Mouse (Mus musculus) fat pad, adult 2 months (tissue): ENCODE results near the gene Mllt3.
"Not testable (repeated sequence)": the region's sequence is repeated elsewhere in the genome, so short reads cannot be mapped to it uniquely, and the experiment has no call there.

Source experiments
- DNase-seq: peaks from one replicate; pipeline ENCODE4 v3.0.0-alpha.2; 2011; ENCODE audit warnings: low read depth, low spot score; ENCODE audit errors: extremely low read depth

The Mllt3 gene

DNA sequence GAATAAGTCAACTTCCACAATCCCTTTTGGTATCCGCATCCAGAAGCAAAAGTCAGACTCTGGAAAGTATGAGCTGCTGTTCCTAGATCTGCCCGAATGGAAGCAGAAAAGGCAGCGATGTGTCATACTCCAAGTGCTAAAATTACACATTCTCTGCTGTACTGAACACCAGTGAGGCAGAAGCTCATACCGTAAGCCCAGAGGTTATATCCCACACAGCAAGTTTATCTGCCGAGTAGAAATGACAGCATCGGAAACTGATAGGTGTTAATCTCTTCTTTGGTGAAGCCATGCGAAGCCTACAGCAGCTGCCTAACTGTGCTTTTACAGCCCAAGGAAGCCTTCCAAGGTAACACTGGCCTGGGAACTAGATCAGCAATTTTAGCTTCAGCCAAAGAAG, 17.9 kb downstream of the Mllt3 start:
- DNase-seq = no peak

DNA sequence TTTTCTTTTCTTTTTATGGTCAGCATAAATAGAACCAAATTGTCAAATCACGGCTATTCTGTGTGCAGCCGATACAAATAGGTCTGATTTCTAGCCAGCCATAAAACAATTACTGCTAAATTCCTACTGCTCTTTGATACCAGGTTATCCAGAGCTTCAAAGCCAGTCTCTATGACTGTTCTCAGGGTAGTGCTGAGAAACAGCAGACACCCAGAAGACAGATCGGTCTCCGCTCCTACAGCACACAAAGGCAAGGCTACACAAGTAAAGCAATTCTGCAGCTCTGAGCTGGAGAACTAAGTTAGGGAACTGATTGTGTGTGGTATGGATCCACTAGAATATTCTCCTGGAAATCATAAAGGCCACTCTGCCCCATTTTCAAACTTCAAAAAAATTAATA, 20.4 kb downstream of the Mllt3 start:
- DNase-seq = no peak

DNA sequence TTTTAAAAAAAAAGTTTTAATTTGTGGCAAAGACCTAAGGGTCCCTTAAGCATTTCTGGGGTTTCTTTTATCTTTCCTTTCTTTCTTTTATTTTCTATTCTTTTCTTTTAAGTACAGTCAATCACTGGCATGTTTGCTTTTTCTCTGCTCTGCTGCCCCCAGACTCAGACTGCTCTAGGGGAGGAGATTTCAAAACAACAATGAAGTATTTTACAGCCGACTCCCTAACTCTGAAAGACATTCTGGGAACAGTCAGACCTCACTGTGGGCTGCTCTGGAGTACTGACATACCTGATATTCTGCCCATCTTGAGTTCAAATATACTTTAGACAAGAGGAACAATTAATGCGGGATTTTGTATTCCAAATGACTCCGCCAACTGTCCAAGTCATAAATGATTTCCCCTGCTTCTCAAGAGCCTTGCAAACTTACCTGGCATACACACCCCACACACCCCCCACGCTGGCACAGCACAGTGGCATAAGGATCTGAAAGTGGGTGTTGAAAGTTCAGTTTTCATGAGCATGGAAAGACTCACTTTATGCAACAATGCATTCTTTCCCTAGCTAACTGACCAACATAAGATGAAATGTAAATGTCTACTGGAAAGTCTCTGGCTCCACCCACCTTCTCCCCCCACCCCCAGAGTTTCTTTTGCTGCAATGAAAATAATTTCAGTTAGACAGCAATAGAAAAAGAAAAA, 21.1 kb downstream of the Mllt3 start:
- DNase-seq = no peak

DNA sequence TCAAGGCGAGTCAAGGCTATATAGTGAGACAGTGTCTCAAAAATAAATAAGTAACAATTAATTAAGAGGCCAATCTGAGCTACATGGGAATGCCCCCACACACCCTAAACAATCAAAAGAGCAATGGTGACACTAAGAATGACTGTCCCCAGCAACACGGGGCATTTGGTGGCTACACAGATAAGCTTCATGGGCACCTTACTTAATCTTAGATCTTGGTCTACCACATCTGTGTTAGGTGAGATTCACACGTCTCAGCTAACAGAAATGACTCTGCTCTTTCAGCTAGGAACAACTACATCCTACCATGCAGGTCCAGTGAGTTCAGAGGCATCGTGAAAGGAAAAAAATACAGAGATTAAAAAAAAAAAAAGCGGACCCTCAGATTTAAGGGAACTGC, 22.7 kb downstream of the Mllt3 start:
- no peak for DNase-seq

DNA sequence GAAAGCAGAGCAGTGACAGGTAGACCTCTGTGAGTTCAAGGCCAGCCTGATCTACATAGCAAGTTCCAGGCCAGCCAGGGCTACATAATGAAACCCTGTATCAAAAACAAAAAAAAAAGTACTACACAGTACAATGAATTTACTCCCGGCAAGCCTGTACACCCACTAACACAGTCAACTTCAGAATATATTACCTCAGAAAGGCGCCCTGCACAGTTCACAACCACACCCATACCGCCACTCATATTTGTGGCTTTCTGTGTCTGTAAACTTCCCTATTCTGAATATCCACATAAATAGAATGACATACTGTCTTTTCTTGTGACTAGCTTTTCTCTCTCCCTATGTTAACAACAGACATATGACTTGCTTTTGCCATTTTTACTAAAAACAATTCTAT, 27.4 kb downstream of the Mllt3 start:
- DNase-seq = no peak

DNA sequence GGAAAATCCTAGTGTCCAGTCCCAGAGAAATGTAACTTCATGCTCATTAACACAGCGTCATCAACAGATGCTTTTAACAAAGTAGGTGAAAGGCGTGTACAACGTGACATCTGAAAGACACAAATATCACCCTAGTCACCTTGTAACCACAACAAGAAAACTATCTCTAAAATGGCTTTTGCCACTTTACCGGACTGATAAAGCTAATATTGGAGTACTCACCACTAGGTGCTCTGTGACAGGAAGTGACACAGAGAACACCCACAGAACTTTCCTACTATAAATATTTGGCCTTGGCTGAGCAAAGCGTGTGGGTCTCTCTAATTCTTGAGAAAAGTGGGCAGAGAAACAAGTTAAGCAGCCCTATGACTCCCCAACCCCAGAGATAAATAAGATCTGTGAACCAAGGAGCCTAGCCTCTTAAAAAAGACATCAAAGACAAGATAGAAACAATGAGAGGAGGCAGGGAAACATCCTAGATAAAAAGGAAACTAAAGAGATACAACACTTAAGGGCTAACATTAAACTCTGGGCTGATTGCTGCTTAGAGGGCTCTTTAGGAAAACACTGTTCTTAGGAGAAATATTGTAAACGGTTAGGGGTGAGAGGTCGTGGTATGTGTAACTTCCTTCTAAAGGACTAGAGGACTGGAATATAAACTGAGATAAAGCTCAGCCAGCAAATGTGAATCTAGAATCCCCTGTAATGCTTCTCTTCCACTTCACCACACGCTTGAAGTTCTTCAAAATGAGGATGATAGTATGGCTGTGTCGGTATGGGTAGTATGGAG, 29.8 kb downstream of the Mllt3 start:
- DNase-seq = no peak

DNA sequence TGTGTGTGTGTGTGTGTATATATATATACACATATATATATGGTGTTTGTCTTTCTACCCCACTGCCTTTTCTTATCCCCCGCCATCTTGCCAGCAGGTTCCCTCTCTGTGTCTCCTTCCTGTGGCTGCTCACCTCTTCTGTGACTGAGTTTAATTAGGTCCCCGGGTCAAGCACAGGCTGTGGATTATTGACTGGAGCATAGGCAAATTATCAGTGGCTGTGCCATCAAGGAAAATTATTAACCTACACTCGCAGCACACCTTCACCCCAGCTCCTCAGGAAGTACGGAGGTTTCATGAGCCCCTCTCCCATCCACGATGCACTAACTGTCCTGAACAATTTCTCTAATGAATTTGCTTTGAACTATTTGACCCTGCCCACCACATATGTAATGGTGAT, 41.5 kb downstream of the Mllt3 start:
- DNase-seq = no peak

DNA sequence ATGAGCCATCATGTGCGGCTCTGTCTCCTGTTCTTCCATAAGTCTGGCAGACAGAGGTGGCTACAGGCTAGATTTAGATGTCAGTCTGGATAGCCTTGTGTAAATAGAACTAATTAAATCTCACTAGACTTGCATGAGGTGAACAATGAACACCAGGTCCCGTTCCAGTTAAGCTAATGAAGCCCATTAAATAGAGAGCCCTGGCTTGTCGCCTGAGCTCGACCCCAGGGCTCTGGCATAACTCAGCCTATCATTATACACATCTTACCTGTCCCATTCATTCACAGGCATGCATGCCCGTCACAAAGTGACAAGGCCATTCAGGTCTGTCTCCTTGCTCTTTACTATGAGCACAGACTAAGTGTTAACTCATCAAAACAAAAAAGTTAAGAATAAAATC, 42.2 kb downstream of the Mllt3 start:
- no peak for DNase-seq

DNA sequence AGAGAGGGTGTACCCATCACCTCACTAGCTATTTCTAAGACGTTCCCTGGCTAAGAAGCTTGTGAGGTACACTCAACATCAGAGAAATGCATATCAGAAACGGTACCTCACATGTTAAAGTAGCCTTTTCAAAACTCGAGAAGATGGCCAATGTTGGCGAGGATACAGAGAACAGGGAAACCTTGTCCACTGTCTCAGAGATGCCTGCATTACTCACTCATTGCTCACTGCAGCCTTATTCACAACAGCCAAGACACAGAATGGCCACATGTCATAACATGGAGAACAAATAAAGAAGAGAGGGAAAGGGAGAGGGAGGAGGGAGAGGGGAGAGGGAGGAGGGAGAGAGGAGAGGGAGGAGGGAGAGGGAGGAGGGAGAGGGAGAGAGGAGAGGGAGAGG, 47.9 kb downstream of the Mllt3 start:
- no peak for DNase-seq

DNA sequence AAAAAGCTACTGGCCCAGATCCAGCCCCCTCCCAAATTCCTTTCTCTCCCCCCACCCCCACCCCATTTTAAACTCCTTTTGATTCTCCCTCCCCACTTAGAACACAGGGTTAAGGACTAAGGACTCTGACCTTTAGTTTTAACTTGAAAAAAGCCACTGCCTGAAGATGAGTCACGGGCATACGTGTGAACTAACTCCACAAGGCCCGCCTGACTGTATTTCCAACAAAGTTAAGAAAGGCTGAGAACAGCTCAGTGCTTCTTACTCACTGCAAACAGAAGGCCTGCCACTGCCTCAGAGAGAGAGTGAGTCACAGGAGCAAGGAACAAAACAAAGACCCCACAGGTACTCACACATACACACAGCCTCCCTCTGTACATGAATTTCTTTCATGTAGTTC, 48.6 kb downstream of the Mllt3 start:
- DNase-seq = no peak

DNA sequence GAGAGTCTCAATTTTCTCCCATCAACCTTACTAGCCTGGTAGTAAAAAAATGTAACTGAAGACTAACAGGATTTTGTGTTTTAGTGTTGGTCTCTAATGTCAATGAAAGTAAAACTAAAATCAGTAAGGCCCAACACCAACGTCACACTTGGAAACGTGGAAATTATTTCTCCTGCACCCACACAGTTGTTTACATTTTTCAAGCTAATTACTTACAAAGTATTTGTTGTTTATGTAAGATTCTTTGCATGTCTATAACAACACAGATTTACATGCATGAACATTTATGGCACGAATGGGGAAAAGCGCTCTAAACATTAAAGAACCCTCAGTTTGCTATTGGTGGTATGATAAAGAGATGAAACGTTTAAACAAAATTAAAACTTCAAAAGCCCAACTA, 49.1 kb downstream of the Mllt3 start:
- DNase-seq = no peak

DNA sequence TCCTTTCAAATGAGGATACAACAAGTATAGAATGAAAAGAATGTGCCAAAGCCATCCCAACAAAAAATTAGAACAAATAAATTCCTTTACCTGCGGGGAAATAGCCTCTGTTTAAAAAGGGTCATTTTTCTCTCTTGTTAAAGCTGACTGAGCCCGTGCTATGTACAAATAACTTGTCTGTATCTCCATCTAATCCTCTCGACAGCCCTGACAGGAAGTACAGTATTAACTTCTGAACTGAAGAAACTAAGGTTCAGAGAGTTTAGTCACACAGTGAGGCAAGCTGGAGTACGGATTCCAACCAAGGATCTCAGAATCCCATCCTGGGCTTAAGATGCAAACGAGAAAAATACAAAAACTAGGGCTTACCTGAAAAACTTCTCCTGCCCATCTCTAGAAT, 50.6 kb downstream of the Mllt3 start:
- DNase-seq = no peak

DNA sequence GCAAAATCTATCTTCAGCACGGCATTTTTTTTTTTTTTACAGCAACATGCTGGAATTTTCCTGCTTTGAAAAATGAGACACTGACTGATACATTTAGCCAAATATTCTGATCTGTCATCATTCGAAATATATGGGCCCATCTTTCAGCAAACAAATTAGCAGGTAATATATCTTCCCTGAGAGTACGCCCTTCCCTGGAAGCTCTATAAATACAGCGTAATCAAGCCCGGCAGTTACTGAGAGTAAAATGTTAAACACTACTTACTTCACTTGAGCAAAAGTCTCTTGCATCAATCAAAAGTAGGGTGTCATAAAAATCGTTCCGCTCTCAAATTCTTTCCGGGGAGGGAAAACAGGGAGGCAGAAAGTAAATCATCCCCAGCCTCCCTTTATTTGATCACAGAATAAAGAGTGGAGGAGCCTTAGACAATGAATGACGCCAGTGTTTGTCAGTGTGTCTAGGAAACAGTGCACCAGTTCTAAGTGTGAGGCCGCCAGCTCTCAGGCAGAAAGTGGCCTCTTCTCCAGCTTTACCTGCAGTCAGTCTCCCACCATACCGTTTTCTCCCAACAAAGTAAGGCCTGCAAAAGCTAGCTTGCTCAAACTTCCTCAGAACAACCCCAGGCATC, 55.2 kb downstream of the Mllt3 start:
- DNase-seq = no peak

DNA sequence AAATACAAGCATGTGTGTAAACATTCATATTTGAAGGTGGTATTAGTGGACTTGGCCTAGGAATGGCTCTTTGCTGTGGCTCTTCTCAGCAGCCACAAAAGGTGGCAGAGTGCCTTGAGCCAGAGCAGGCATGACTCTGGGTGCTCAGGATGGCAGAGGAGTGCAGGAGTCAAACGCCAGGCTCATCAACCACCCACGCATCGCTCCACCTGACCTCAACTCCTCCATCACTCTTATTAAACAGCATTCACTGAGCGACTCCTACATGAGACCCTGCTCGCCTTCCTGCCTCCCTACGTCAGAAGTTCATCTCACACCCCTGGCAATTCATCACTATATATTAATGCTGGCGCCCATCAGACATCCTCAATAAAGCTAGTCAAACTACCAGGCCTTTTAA, 67.3 kb downstream of the Mllt3 start:
- DNase-seq = no peak

DNA sequence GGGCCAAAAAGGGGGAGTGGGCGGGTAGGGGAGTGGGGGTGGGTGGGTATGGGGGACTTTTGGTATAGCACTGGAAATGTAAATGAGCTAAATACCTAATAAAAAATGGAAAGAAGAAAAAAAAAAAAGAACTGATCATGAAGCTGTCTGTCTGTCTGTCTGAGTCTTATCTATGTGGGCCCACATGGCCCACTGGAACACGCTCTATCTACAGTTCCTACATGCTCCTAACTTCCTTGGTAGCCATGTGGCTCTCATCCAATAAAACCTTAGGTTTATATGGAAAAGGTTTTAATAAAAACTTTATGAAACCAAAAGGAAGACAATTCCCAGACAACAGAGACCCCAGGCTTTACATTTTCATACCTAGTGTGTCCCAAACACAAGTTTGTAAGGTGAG, 68.3 kb downstream of the Mllt3 start:
- DNase-seq = not testable (repeated sequence)

DNA sequence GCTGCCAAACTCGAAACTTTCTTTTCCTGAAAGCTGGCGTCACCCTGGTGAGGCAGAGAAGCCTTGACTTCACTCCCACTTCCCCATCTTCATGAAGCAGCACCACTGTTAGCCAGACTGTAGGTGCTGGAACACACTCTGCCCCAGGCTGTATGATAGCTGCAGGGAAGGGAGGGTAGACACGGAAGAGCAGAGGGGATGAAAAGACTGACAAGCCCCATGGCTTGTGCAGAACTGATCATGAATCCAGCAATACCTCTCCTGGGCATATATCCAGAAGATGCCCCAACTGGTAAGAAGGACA, 69.4 kb downstream of the Mllt3 start:
- DNase-seq = no peak

DNA sequence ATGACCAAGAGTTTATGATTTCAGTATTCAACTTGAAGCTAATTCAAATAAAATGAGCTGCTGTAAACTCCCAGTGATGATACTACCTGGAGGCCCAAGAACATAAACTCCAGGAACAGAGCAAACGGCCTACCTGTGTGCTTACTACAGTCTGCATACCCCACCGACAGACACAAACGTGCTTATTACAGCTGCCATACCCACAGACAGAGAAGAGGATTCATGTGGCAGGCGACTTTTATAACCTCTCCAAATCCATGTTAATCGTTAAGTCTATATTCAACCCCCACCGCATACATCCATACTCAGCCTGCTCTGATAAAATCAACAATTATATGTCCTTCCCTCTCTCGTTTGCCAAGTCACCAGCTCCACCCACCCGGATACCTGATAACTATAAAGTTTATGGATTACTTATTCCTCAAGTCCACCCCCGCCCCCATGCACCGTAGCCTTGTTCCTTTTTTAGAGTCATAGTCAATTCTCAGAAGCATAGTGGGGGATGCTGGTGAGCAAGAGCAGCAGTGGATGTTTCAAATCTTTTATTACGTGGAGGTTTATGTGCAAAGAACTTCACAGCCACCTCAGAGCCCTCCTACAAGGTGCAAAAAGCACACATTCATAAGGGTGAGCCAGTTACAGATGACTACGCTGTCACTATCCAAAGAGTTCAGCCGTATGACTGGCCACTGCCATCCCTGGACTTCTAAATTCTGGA, 70.0 kb downstream of the Mllt3 start:
- DNase-seq = no peak

DNA sequence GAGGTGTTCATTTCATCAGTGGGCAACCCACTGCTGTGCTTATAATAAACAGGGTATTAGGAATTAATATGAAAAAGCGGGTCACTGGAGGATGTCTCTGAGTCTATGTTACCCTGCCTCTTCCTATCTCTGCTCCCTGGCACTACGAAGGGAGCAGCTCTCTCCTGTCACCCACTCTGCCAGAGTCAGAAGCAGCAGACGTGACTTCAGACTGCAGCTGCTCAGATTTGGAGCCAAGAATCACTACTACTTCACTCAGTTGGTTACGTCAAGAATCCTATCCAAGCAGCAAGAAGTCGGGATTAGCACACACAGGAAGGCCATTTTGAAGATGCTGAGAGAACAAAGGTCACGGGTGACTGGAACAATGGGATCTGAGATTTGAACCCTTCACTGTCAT, 71.3 kb downstream of the Mllt3 start:
- no peak for DNase-seq

DNA sequence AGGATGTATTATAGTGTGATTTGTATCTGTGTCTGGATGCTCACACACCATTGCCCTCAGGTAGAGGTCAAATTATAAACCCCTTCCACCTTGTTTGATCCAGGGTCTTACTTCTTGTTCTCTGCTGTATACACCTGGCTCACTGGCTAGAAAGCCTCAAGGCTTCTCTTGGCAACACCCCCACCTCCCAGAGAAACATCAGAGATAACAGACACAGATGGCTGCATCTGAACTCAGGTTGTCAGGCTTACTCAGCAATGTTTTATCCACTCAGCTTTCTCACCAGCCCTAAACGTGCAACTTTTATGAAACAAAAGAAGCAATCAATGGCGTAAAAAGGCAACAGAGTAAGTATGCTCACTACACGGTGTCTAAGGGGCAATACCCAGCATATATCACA, 75.3 kb downstream of the Mllt3 start:
- DNase-seq = no peak

DNA sequence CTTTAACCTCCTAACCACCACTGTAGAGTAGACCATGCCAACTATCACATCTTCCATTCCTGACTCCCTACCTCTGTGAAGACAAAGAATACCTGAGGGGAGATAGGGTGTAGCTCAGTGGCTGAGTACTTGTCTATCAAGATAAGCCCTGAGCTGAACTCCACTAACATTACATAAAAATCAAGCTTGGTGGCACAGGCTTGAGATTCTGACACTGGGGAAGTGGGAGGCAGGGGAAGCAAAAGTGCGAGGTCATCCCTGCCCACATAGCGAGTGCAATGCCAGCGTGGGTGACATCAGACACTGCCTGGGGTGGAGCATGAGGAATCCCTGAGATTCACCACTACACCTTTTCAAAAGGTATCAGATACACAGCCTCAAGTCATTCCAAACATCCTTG, 76.0 kb downstream of the Mllt3 start:
- no peak for DNase-seq

DNA sequence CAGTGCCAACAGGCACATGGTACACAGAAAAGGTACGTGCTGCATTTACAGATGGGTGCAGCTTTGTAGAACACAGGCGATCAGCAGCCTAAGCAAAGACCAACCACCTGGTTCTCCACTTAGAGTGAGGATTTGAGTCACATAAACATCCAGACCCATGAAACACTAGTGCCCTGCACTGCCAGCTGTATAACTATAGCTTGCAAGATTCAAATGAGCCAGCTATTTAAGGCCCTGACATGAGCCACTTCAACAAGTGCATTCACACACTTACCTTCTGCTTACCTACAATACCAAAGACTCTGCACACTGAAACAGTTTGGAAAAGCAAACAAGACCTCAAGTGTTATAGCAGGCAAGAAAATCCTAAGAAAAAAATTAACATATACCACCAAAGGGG, 78.0 kb downstream of the Mllt3 start:
- no peak for DNase-seq
